Mouse (Mus musculus) heart, postnatal 0 days (tissue): ENCODE measurements at regions not wholly inside any gene's neighbourhood (a gene's known extent, or its start where the extent isn't known, plus 50 kb on each side); places are given as distances from the start of the nearest gene placed in this dataset.

Experiments
- CTCF ChIP-seq: IDR thresholded peaks from 2 replicates; pipeline ENCODE4 v1.5.1; 2016; ENCODE audit warnings: antibody characterized with exemption, control low read depth, low read depth
- EP300 ChIP-seq: IDR thresholded peaks from 2 replicates; pipeline ENCODE4 v1.6.1; 2016; ENCODE audit warnings: antibody characterized with exemption, low read depth

- TF ChIP-seq CTCF (no peak), EP300 (no peak)
These were observed 238.5 kb upstream of the Sdr16c6 start for GRCm38 (mm10) chr4:4315651-4316411.
